Mouse (Mus musculus): ENCODE measurements at regions not wholly inside any gene's neighbourhood (a gene's known extent, or its start where the extent isn't known, plus 50 kb on each side); places are given as distances from the start of the nearest gene placed in this dataset.

DNA sequence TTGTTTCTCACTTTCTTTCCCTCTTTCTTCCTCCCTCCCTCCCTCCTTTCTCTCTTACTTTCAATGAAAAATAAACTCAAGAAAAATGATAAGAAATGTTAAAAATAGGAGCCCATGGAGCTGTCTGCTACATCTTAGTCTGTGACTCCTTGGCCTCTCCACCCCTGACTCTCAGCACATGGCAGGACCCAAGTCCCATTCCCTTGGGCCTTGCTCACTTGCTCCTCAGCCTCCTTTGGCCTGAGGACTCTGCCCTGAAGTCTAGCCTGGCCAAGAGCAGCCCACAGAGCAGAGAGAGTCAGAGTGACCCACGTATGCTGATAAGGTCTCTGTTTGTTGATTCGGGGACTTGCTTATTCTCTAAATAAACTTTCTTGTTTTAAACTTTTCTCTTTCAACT is 73.7 kb upstream of the Adra1d start:
- no peak overlapping the region for H3K4me3 ChIP-seq (replicated peaks; ENCODE audit: control insufficient read depth, low read depth, low read length)
- 70% methylated on average over 2 of the region's 2 CpGs for WGBS
- no peak overlapping the region for H3K27ac ChIP-seq (ENCODE audit: control insufficient read depth, insufficient read depth, low read depth, low read length, poor library complexity)
- TF ChIP-seq POLR2A (IDR thresholded peaks at IDR 0.05; ENCODE audit: borderline replicate concordance, control insufficient read depth, low read depth, low read length): no peak
- TF ChIP-seq CTCF (IDR thresholded peaks at IDR 0.05; ENCODE audit: control insufficient read depth, insufficient read depth, low read length): no peak
- H3K4me1 ChIP-seq (ENCODE audit: control insufficient read depth, insufficient read depth, low read length): no peaks in the 10 kb centered on the region

DNA sequence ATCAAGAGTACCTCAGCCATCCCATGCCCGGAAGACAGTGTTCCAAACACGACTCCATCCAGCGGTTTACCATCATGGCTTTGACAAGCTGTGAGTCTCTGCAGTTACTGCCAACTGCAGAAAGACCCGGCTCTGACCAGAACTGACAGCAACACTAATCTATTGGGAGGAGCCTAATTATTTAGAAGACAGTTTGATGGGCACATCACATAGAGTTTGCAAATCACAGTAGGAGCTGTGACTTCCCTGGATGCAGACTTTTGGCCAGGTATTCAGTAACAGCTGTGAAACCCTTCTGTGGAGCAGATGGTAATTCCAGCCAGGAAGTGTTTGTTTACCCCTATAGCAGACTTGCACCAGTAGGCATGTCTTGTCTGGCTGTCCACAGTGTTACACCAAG is 55.8 kb upstream of the Adra1d start:
- TF ChIP-seq POLR2A (IDR thresholded peaks at IDR 0.05; ENCODE audit: borderline replicate concordance, control insufficient read depth, low read depth, low read length): no peak
- no peak for TF ChIP-seq CTCF (IDR thresholded peaks at IDR 0.05; ENCODE audit: control insufficient read depth, insufficient read depth, low read length)
- WGBS: 72% methylated on average over 4 of the region's 4 CpGs
- Histone ChIP-seq H3K4me3 (replicated peaks; ENCODE audit: control insufficient read depth, low read depth, low read length) (no peak overlapping the region), H3K27ac (ENCODE audit: control insufficient read depth, insufficient read depth, low read depth, low read length, poor library complexity) (no peak overlapping the region), H3K4me1 (ENCODE audit: control insufficient read depth, insufficient read depth, low read length) (no peaks in the 10 kb centered on the region)

DNA sequence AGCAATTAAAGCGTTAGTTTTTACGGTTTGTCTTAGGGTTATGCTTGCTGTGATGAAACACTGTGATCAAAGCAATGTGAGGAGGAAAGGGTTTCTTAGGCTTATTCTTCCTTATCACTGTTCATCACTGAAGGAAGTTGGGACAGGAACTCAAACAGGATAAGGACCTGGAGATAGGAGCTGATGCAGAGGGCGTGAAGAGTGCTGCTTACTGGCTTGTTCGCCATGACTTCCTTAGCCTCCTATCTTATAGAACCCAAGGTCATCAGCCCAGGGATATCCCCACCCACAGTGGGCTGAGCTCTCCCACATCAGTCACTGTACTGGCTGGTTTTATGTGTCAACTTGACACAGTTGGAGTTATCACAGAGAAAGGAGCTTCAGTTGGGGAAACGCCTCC is 50.4 kb upstream of the Adra1d start:
- Histone ChIP-seq H3K4me3 (replicated peaks; ENCODE audit: control insufficient read depth, low read depth, low read length) (no peak overlapping the region), H3K27ac (ENCODE audit: control insufficient read depth, insufficient read depth, low read depth, low read length, poor library complexity) (no peak overlapping the region), H3K4me1 (ENCODE audit: control insufficient read depth, insufficient read depth, low read length) (no peaks in the 10 kb centered on the region)
- TF ChIP-seq POLR2A (IDR thresholded peaks at IDR 0.05; ENCODE audit: borderline replicate concordance, control insufficient read depth, low read depth, low read length): no peak
- TF ChIP-seq CTCF (IDR thresholded peaks at IDR 0.05; ENCODE audit: control insufficient read depth, insufficient read depth, low read length): no peak
- 47% methylated on average over 5 of the region's 5 CpGs for WGBS
